Mouse (Mus musculus): ENCODE data around the gene Cul1. TPM values are rescaled to one million over a fixed set of nuclear protein-coding genes. Genes with fewer than 3 reads are reported as not detected.
"Not testable (repeated sequence)": the region's sequence is repeated elsewhere in the genome, so short reads cannot be mapped to it uniquely, and the experiment has no call there.

The Cul1 gene
- 124 and 126 TPM in 2 replicates for polyA plus RNA-seq (2015; fragmentation: Nextera tagmentation; extraction: Ambion mirVana)

GRCm38 (mm10) chr6:47453098-47453497 is at the start of gene Cul1:
Gene Cul1, plus strand, starts transcription at chr6:47453398.
- H3K27me3 ChIP-seq, result no peaks in the 10 kb centered on the region
- no peaks in the 10 kb centered on the region for H3K9me3 ChIP-seq
- H3K27ac ChIP-seq, result peak within 1 kb of the TSS; percentile 97
- H3K4me3 ChIP-seq, result peak within 1 kb of the TSS; percentile 95
- no peak for ATAC-seq (ENCODE audit: insufficient number of reproducible peaks, low FRiP score, low TSS enrichment, low read depth)
- 46% methylated on average over 2 of the region's 2 CpGs for WGBS
- peaks cover 11% of the 10 kb centered on the region; the same call in 1 of the 2 replicates for H3K4me1 ChIP-seq
- no peaks in the 10 kb centered on the region for H3K36me3 ChIP-seq
- peak within 1 kb of the TSS; percentile 100 for H3K9ac ChIP-seq
- peak within 1 kb of the TSS; percentile 76 for H3K4me2 ChIP-seq

GRCm38 (mm10) chr6:47404419-47405382 is 48.5 kb upstream of the Cul1 start:
- Histone ChIP-seq H3K4me1 (peaks cover 15% of the 10 kb centered on the region), H3K36me3 (no peaks in the 10 kb centered on the region), H3K27ac (peak overlapping the region; percentile 75), H3K4me2 (0 out of 2 replicates have a peak overlapping the region, but pooled peaks have one; percentile 14), H3K9ac (no peak overlapping the region), H3K9me3 (no peaks in the 10 kb centered on the region), H3K27me3 (no peaks in the 10 kb centered on the region), H3K4me3 (no peak overlapping the region)
- peak; percentile 76; the same call in 1 of the 2 replicates for ATAC-seq (ENCODE audit: insufficient number of reproducible peaks, low FRiP score, low TSS enrichment, low read depth)
- WGBS, result 61% methylated on average over 11 of the region's 11 CpGs

GRCm38 (mm10) chr6:47412886-47413606 is 40.2 kb upstream of the Cul1 start:
- Histone ChIP-seq H3K36me3 (no peaks in the 10 kb centered on the region), H3K9me3 (no peaks in the 10 kb centered on the region), H3K27me3 (no peaks in the 10 kb centered on the region), H3K4me2 (no peak overlapping the region), H3K27ac (no peak overlapping the region), H3K9ac (no peak overlapping the region), H3K4me3 (no peak overlapping the region), H3K4me1 (no peaks in the 10 kb centered on the region)
- no peak for ATAC-seq (ENCODE audit: insufficient number of reproducible peaks, low FRiP score, low TSS enrichment, low read depth)
- 31% methylated on average over 4 of the region's 4 CpGs for WGBS

DNA sequence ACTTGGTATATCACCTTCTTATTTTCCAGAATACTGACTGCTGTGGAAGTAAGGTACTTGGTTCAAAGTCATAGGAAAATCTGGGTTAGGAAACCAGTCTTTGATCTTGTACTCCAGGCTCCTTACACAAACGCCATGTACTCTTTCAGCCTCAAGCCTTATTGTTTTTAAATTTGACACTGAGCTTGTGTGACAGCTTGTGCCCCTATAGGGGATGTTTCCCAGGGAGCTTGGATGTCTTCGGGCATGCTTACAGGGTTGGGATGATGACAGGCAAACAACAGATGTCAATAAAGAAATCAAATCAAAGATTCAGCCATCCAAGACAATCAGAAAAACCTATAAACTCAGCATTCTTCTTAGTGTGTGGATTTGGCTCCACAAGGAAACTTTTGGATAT is 39.5 kb upstream of the Cul1 start:
- Histone ChIP-seq H3K4me1 (no peaks in the 10 kb centered on the region), H3K9ac (no peak overlapping the region), H3K4me3 (no peak overlapping the region), H3K4me2 (no peak overlapping the region), H3K9me3 (no peaks in the 10 kb centered on the region), H3K36me3 (no peaks in the 10 kb centered on the region), H3K27me3 (no peaks in the 10 kb centered on the region), H3K27ac (no peak overlapping the region)
- no peak for ATAC-seq (ENCODE audit: insufficient number of reproducible peaks, low FRiP score, low TSS enrichment, low read depth)
- 39% methylated on average over 2 of the region's 2 CpGs for WGBS

- Histone ChIP-seq H3K4me1 (no peaks in the 10 kb centered on the region), H3K9ac (no peak overlapping the region), H3K36me3 (no peaks in the 10 kb centered on the region), H3K27me3 (no peaks in the 10 kb centered on the region), H3K27ac (no peak overlapping the region), H3K4me3 (no peak overlapping the region), H3K9me3 (no peaks in the 10 kb centered on the region), H3K4me2 (no peak overlapping the region)
- WGBS, result 75% methylated on average over 3 of the region's 3 CpGs
- no peak for ATAC-seq (ENCODE audit: insufficient number of reproducible peaks, low FRiP score, low TSS enrichment, low read depth)
These were observed 34.5 kb upstream of the Cul1 start for GRCm38 (mm10) chr6:47418691-47419090.

GRCm38 (mm10) chr6:47420156-47420555 is 33.0 kb upstream of the Cul1 start:
- H3K4me3 ChIP-seq, result no peak overlapping the region
- H3K4me1 ChIP-seq, result no peaks in the 10 kb centered on the region
- no peak for ATAC-seq (ENCODE audit: insufficient number of reproducible peaks, low FRiP score, low TSS enrichment, low read depth)
- no peak overlapping the region for H3K9ac ChIP-seq
- no peak overlapping the region for H3K4me2 ChIP-seq
- H3K27me3 ChIP-seq, result no peaks in the 10 kb centered on the region
- H3K27ac ChIP-seq, result no peak overlapping the region
- H3K36me3 ChIP-seq, result no peaks in the 10 kb centered on the region
- H3K9me3 ChIP-seq, result no peaks in the 10 kb centered on the region

GRCm38 (mm10) chr6:47421221-47421620 is 32.0 kb upstream of the Cul1 start:
- H3K4me2 ChIP-seq, result no peak overlapping the region
- no peaks in the 10 kb centered on the region for H3K36me3 ChIP-seq
- no peaks in the 10 kb centered on the region for H3K9me3 ChIP-seq
- no peaks in the 10 kb centered on the region for H3K4me1 ChIP-seq
- no peak overlapping the region for H3K9ac ChIP-seq
- H3K27ac ChIP-seq, result no peak overlapping the region
- 60% methylated on average over 1 of the region's 1 CpGs for WGBS
- no peak for ATAC-seq (ENCODE audit: insufficient number of reproducible peaks, low FRiP score, low TSS enrichment, low read depth)
- no peak overlapping the region for H3K4me3 ChIP-seq
- H3K27me3 ChIP-seq, result no peaks in the 10 kb centered on the region

- H3K4me1 ChIP-seq, result no peaks in the 10 kb centered on the region
- WGBS, result 68% methylated on average over 1 of the region's 1 CpGs
- H3K9me3 ChIP-seq, result no peaks in the 10 kb centered on the region
- no peak for ATAC-seq (ENCODE audit: insufficient number of reproducible peaks, low FRiP score, low TSS enrichment, low read depth)
- no peaks in the 10 kb centered on the region for H3K27me3 ChIP-seq
- H3K4me2 ChIP-seq, result no peak overlapping the region
- H3K4me3 ChIP-seq, result no peak overlapping the region
- H3K36me3 ChIP-seq, result no peaks in the 10 kb centered on the region
- no peak overlapping the region for H3K27ac ChIP-seq
- no peak overlapping the region for H3K9ac ChIP-seq
These were observed 27.1 kb upstream of the Cul1 start for GRCm38 (mm10) chr6:47426136-47426535.

- not testable (repeated sequence) for H3K9me3 ChIP-seq; H3K4me1 ChIP-seq; H3K4me2 ChIP-seq; H3K27ac ChIP-seq; ATAC-seq (ENCODE audit: insufficient number of reproducible peaks, low FRiP score, low TSS enrichment, low read depth); H3K9ac ChIP-seq; H3K4me3 ChIP-seq; H3K27me3 ChIP-seq; H3K36me3 ChIP-seq
- whole genome bisulfite sequencing, result 77% methylated on average over 4 of the region's 4 CpGs
These were observed 26.6 kb upstream of the Cul1 start for GRCm38 (mm10) chr6:47426556-47426955.

DNA sequence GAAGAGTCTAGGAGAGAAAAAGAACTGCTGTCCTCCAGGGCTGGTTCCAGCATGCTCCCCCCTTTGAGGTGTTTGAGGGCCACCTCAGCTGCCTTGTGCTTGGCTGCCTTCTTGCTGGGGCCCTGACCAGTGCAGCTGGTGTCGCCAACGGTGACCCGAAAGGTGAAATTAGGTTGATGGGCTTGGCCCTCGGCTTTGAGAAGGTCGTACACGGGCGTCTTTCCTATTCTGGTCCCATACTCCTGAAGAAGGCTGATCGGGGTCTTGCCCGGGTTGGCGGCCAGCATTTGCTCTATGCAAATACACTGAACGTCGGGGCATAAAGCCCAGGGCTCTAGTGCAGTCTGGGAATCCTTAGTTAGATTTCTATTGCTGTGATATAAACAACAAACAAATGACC is 20.4 kb upstream of the Cul1 start:
- 86% methylated on average over 12 of the region's 12 CpGs for WGBS
- H3K36me3 ChIP-seq; H3K27ac ChIP-seq; H3K27me3 ChIP-seq; H3K4me3 ChIP-seq; H3K4me1 ChIP-seq; H3K9me3 ChIP-seq; H3K9ac ChIP-seq; ATAC-seq (ENCODE audit: insufficient number of reproducible peaks, low FRiP score, low TSS enrichment, low read depth); H3K4me2 ChIP-seq: not testable (repeated sequence)

GRCm38 (mm10) chr6:47440080-47440479 is 13.1 kb upstream of the Cul1 start:
- H3K9ac ChIP-seq, result no peak overlapping the region
- no peak overlapping the region for H3K4me3 ChIP-seq
- H3K4me1 ChIP-seq, result no peaks in the 10 kb centered on the region
- H3K9me3 ChIP-seq, result no peaks in the 10 kb centered on the region
- H3K36me3 ChIP-seq, result no peaks in the 10 kb centered on the region
- H3K4me2 ChIP-seq, result no peak overlapping the region
- H3K27me3 ChIP-seq, result no peaks in the 10 kb centered on the region
- H3K27ac ChIP-seq, result no peak overlapping the region
- no peak for ATAC-seq (ENCODE audit: insufficient number of reproducible peaks, low FRiP score, low TSS enrichment, low read depth)
- WGBS, result 82% methylated on average over 2 of the region's 2 CpGs

DNA sequence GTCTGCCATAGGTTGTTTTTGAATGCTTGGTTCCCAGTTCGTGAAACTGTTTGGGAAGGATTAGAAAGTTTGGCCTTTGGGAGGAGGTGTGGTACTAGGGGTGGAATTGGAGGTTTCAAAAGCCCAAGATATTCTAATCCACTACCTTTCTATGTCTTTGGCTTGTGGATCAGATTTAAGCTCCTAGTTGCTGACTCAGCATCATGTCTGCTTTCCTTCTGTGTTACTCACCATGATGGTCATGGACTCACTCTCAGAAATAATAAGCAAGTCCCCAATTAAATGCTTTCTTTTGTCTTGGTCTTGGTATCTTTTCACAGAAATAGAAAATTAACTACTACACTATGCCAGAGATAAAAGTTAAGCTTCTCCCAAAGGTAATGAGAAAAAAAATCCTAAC is 5.5 kb upstream of the Cul1 start:
- H3K36me3 ChIP-seq, result no peaks in the 10 kb centered on the region
- H3K27ac ChIP-seq, result no peak overlapping the region
- WGBS, result 85% methylated on average over 1 of the region's 1 CpGs
- no peaks in the 10 kb centered on the region for H3K27me3 ChIP-seq
- no peak overlapping the region for H3K9ac ChIP-seq
- no peak overlapping the region for H3K4me3 ChIP-seq
- H3K4me2 ChIP-seq, result no peak overlapping the region
- no peaks in the 10 kb centered on the region for H3K4me1 ChIP-seq
- H3K9me3 ChIP-seq, result no peaks in the 10 kb centered on the region
- ATAC-seq (ENCODE audit: insufficient number of reproducible peaks, low FRiP score, low TSS enrichment, low read depth), result no peak

All from limb, embryonic 15.5 days (tissue).